Mouse (Mus musculus): ENCODE measurements around the gene Igtp. TPM values are rescaled to one million over a fixed set of nuclear protein-coding genes. Genes with fewer than 3 reads are reported as not detected.
A peak's percentile ranks its signal among the peaks of the same experiment; 100 is the strongest.
"Not testable (repeated sequence)": the region's sequence is repeated elsewhere in the genome, so short reads cannot be mapped to it uniquely, and the experiment has no call there.

Igtp gene
- polyA plus RNA-seq, 1 experiment from 2014 or later = 5.5 TPM

- H3K4me3 ChIP-seq (ENCODE audit: low read depth, low read length) = no peak overlapping the region
- 89% methylated on average over 12 of the region's 12 CpGs for WGBS
- H3K4me1 ChIP-seq (replicated peaks; ENCODE audit: control insufficient read depth, insufficient read depth, low read length) = peaks cover 6% of the 10 kb centered on the region
These were observed 1.7 kb downstream of the Igtp start for GRCm38 (mm10) chr11:58201052-58201451.

GRCm38 (mm10) chr11:58210321-58210886, 11.0 kb downstream of the Igtp start:
- no peaks in the 10 kb centered on the region for H3K36me3 ChIP-seq (ENCODE audit: control insufficient read depth, insufficient read depth, low read length)
- H3K4me1 ChIP-seq (replicated peaks; ENCODE audit: control insufficient read depth, insufficient read depth, low read length) = peaks cover 27% of the 10 kb centered on the region

More at GRCm38 (mm10) chr11:58201052-58201451, 1.7 kb downstream of the Igtp start:
- Histone ChIP-seq H3K9ac (ENCODE audit: low read depth, low read length) (no peak overlapping the region), H3K27ac (ENCODE audit: low read depth, low read length) (no peak overlapping the region), H3K36me3 (ENCODE audit: control insufficient read depth, insufficient read depth, low read length) (no peaks in the 10 kb centered on the region), H3K9me3 (ENCODE audit: control insufficient read depth, low read length) (no peaks in the 10 kb centered on the region), H3K27me3 (replicated peaks; ENCODE audit: control insufficient read depth, insufficient read depth, low read length) (no peaks in the 10 kb centered on the region), H3K4me2 (no peak overlapping the region)
- ATAC-seq (replicated peaks; ENCODE audit: low FRiP score) (no peak), DNase-seq (ENCODE audit: low spot score) (no peak)

GRCm38 (mm10) chr11:58211062-58211681, 11.8 kb downstream of the Igtp start:
- H3K9ac ChIP-seq (ENCODE audit: low read depth, low read length) = no peak overlapping the region
- H3K9me3 ChIP-seq (ENCODE audit: control insufficient read depth, low read length) = no peaks in the 10 kb centered on the region
- no peak overlapping the region for H3K4me3 ChIP-seq (ENCODE audit: low read depth, low read length)
- WGBS = 23% methylated on average over 9 of the region's 9 CpGs
- DNase-seq (ENCODE audit: low spot score) (no peak), ATAC-seq (replicated peaks; ENCODE audit: low FRiP score) (no peak)
- no peaks in the 10 kb centered on the region for H3K27me3 ChIP-seq (replicated peaks; ENCODE audit: control insufficient read depth, insufficient read depth, low read length)
- H3K4me1 ChIP-seq (replicated peaks; ENCODE audit: control insufficient read depth, insufficient read depth, low read length) = peaks cover 31% of the 10 kb centered on the region
- peak overlapping the region; percentile 11 for H3K4me2 ChIP-seq
- no peaks in the 10 kb centered on the region for H3K36me3 ChIP-seq (ENCODE audit: control insufficient read depth, insufficient read depth, low read length)
- peak overlapping the region; percentile 41; the same call in 1 of the 2 replicates for H3K27ac ChIP-seq (ENCODE audit: low read depth, low read length)

More at GRCm38 (mm10) chr11:58210321-58210886, 11.0 kb downstream of the Igtp start:
- H3K4me2 ChIP-seq = no peak overlapping the region
- ATAC-seq (replicated peaks; ENCODE audit: low FRiP score) (no peak), DNase-seq (ENCODE audit: low spot score) (no peak)
- no peaks in the 10 kb centered on the region for H3K27me3 ChIP-seq (replicated peaks; ENCODE audit: control insufficient read depth, insufficient read depth, low read length)
- WGBS = 76% methylated on average over 1 of the region's 1 CpGs
- H3K27ac ChIP-seq (ENCODE audit: low read depth, low read length) = no peak overlapping the region
- no peak overlapping the region for H3K4me3 ChIP-seq (ENCODE audit: low read depth, low read length)
- no peaks in the 10 kb centered on the region for H3K9me3 ChIP-seq (ENCODE audit: control insufficient read depth, low read length)
- H3K9ac ChIP-seq (ENCODE audit: low read depth, low read length) = no peak overlapping the region

GRCm38 (mm10) chr11:58211682-58212067, 12.3 kb downstream of the Igtp start:
- Histone ChIP-seq H3K27ac (ENCODE audit: low read depth, low read length) (no peak overlapping the region), H3K4me3 (ENCODE audit: low read depth, low read length) (no peak overlapping the region), H3K36me3 (ENCODE audit: control insufficient read depth, insufficient read depth, low read length) (no peaks in the 10 kb centered on the region), H3K9ac (ENCODE audit: low read depth, low read length) (no peak overlapping the region), H3K9me3 (ENCODE audit: control insufficient read depth, low read length) (no peaks in the 10 kb centered on the region), H3K4me2 (peak overlapping the region; percentile 11; the same call in 1 of the 2 replicates), H3K27me3 (replicated peaks; ENCODE audit: control insufficient read depth, insufficient read depth, low read length) (no peaks in the 10 kb centered on the region), H3K4me1 (replicated peaks; ENCODE audit: control insufficient read depth, insufficient read depth, low read length) (peaks cover 31% of the 10 kb centered on the region)
- WGBS = 45% methylated on average over 2 of the region's 2 CpGs
- ATAC-seq (replicated peaks; ENCODE audit: low FRiP score) (no peak), DNase-seq (ENCODE audit: low spot score) (no peak)

- H3K27ac ChIP-seq (ENCODE audit: low read depth, low read length) = peak overlapping the region; percentile 80; the same call in 1 of the 2 replicates
- no peaks in the 10 kb centered on the region for H3K36me3 ChIP-seq (ENCODE audit: control insufficient read depth, insufficient read depth, low read length)
- peak overlapping the region; percentile 74 for H3K9ac ChIP-seq (ENCODE audit: low read depth, low read length)
- no peak for ATAC-seq (replicated peaks; ENCODE audit: low FRiP score)
- peak overlapping the region; percentile 76 for H3K4me2 ChIP-seq
- 44% methylated on average over 7 of the region's 7 CpGs for WGBS
- H3K4me3 ChIP-seq (ENCODE audit: low read depth, low read length) = peak overlapping the region; percentile 67
- H3K27me3 ChIP-seq (replicated peaks; ENCODE audit: control insufficient read depth, insufficient read depth, low read length) = no peaks in the 10 kb centered on the region
- DNase-seq (ENCODE audit: low spot score) = no peak
- no peaks in the 10 kb centered on the region for H3K9me3 ChIP-seq (ENCODE audit: control insufficient read depth, low read length)
- H3K4me1 ChIP-seq (replicated peaks; ENCODE audit: control insufficient read depth, insufficient read depth, low read length) = peaks cover 31% of the 10 kb centered on the region
These were observed 14.5 kb downstream of the Igtp start for GRCm38 (mm10) chr11:58213673-58214342.

- DNase-seq (ENCODE audit: low spot score) = peak; percentile 71
- peak; percentile 95 for ATAC-seq (replicated peaks; ENCODE audit: low FRiP score)
These were observed 15.2 kb downstream of the Igtp start for GRCm38 (mm10) chr11:58214391-58215048.

GRCm38 (mm10) chr11:58215049-58215430, 15.7 kb downstream of the Igtp start:
- not testable (repeated sequence) for H3K9ac ChIP-seq (ENCODE audit: low read depth, low read length); H3K27me3 ChIP-seq (replicated peaks; ENCODE audit: control insufficient read depth, insufficient read depth, low read length); DNase-seq (ENCODE audit: low spot score); H3K36me3 ChIP-seq (ENCODE audit: control insufficient read depth, insufficient read depth, low read length); ATAC-seq (replicated peaks; ENCODE audit: low FRiP score); H3K9me3 ChIP-seq (ENCODE audit: control insufficient read depth, low read length)
- peak overlapping the region; percentile 80; the same call in 1 of the 2 replicates for H3K27ac ChIP-seq (ENCODE audit: low read depth, low read length)
- peaks cover 31% of the 10 kb centered on the region for H3K4me1 ChIP-seq (replicated peaks; ENCODE audit: control insufficient read depth, insufficient read depth, low read length)
- peak overlapping the region; percentile 76 for H3K4me2 ChIP-seq
- WGBS = 13% methylated on average over 1 of the region's 3 CpGs
- H3K4me3 ChIP-seq (ENCODE audit: low read depth, low read length) = peak overlapping the region; percentile 37

More at GRCm38 (mm10) chr11:58214391-58215048, 15.2 kb downstream of the Igtp start:
- Histone ChIP-seq H3K4me1 (replicated peaks; ENCODE audit: control insufficient read depth, insufficient read depth, low read length) (peaks cover 31% of the 10 kb centered on the region), H3K36me3 (ENCODE audit: control insufficient read depth, insufficient read depth, low read length) (no peaks in the 10 kb centered on the region), H3K9ac (ENCODE audit: low read depth, low read length) (peak overlapping the region; percentile 74), H3K4me3 (ENCODE audit: low read depth, low read length) (peak overlapping the region; percentile 67), H3K9me3 (ENCODE audit: control insufficient read depth, low read length) (no peaks in the 10 kb centered on the region), H3K27ac (ENCODE audit: low read depth, low read length) (peak overlapping the region; percentile 80), H3K4me2 (peak overlapping the region; percentile 76), H3K27me3 (replicated peaks; ENCODE audit: control insufficient read depth, insufficient read depth, low read length) (no peaks in the 10 kb centered on the region)
- 19% methylated on average over 17 of the region's 17 CpGs for WGBS

- no peak overlapping the region for H3K27ac ChIP-seq (ENCODE audit: low read depth, low read length)
- 76% methylated on average over 5 of the region's 5 CpGs for whole genome bisulfite sequencing
- H3K4me1 ChIP-seq (replicated peaks; ENCODE audit: control insufficient read depth, insufficient read depth, low read length) = peaks cover 30% of the 10 kb centered on the region
- no peak for ATAC-seq (replicated peaks; ENCODE audit: low FRiP score)
- no peak overlapping the region for H3K9ac ChIP-seq (ENCODE audit: low read depth, low read length)
- DNase-seq (ENCODE audit: low spot score) = no peak
- no peak overlapping the region for H3K4me3 ChIP-seq (ENCODE audit: low read depth, low read length)
- no peaks in the 10 kb centered on the region for H3K36me3 ChIP-seq (ENCODE audit: control insufficient read depth, insufficient read depth, low read length)
- no peaks in the 10 kb centered on the region for H3K9me3 ChIP-seq (ENCODE audit: control insufficient read depth, low read length)
- no peak overlapping the region; the same call in 1 of the 2 replicates for H3K4me2 ChIP-seq
- H3K27me3 ChIP-seq (replicated peaks; ENCODE audit: control insufficient read depth, insufficient read depth, low read length) = no peaks in the 10 kb centered on the region
These were observed 16.5 kb downstream of the Igtp start for GRCm38 (mm10) chr11:58215814-58216213.

Data from liver, embryonic 11.5 days (tissue).